Mouse (Mus musculus) heart, adult 2 months (tissue): ENCODE measurements around the gene Actr3b.

Experiments
- CTCF ChIP-seq: fragments of 200-600 bp; IDR thresholded peaks from 2 replicates; pipeline ENCODE4 v1.8.1; 2022; ENCODE audit warnings: antibody characterized with exemption, mild to moderate bottlenecking, moderate library complexity
- POLR2A ChIP-seq: fragments of 200-500 bp; IDR thresholded peaks from 2 replicates; pipeline ENCODE4 v1.6.1; 2011; ENCODE audit warnings: mild to moderate bottlenecking, low read depth, low read length, control low read depth; ENCODE audit not compliant: insufficient read depth

DNA sequence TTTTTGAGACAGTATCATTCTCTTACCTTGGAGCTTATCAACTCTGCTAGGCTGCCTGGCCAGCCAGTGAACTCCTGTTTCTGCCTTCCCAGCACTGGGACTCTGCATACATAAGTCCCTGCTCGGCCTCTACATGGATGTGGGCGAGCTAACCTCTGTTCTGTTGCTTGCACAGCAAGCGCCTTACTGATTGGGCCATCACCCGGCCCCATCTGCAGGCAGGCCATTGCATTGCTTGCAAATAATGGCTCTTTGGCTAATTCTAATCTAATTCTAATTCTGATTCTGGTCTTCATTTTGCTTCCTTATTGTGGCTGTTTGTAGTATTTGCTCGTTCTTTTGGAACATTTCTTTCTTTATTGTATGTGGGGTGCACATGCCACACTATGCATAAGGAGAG lies 44.8 kb downstream of the Actr3b start:
- TF ChIP-seq POLR2A (no peak), CTCF (no peak)
